Mouse (Mus musculus) lung, postnatal 0 days (tissue): ENCODE data around the gene Selenom.

Experiments
- CTCF ChIP-seq: IDR thresholded peaks from 2 replicates; pipeline ENCODE4 v1.5.1; 2016; ENCODE audit warnings: antibody characterized with exemption, mild to moderate bottlenecking
- EP300 ChIP-seq: IDR thresholded peaks from 2 replicates; pipeline ENCODE4 v1.6.1; 2016; ENCODE audit warnings: antibody characterized with exemption, mild to moderate bottlenecking, control low read depth

DNA sequence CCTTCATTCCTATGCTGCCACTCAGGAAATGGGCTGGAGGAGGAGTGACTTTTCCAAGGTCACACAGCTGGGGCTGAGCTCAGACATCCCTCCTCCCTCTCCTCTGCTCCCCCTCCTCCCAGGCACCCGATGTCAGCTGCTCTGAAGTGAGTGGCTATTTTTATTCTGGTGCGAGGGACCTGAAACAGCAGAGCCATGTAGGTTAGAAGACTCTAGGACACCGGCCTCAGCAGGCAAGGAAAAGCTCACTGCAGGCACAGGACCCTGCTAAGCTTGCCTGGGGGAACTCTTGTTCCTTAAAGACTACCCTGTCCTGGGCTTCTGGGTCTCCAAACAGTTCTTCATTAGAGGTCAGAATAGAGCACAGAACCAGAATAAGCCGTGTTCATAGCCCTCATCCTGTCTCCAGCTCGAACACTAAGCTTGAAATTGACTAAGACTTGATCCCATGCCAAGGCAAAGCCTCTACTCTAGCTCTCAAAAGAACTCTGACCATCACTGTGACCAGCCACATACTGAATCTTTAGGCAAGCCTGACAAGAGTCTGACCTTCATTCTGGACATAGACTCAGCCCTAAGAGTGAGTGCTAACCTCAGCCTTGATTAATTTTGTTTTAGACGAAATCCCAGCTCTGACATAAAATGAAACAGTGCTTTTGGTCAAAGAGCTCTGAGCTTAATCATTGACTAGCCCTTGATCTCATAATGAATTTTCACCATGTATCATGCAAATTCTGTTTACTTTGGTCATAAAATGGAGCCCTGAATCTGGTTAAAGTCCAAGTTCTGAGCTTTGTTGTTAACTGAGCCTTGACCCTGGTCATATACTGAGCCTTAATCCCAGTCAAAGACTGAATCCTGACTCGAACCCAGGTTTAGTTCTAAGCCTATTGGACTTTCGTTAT is 5.1 kb upstream of the Selenom start:
- TF ChIP-seq CTCF (no peak), EP300 (no peak)
